Mouse (Mus musculus) mesoderm, embryonic 11.5 days (tissue): Measurements from ENCODE around the gene Gm11397.
"Not testable (repeated sequence)": the region's sequence is repeated elsewhere in the genome, so short reads cannot be mapped to it uniquely, and the experiment has no call there.

ENCODE experiments used
- DNase-seq: peaks from one replicate; pipeline ENCODE4 v3.0.0-alpha.2; 2012; ENCODE audit warnings: low read depth, low spot score

Gene Gm11397

DNA sequence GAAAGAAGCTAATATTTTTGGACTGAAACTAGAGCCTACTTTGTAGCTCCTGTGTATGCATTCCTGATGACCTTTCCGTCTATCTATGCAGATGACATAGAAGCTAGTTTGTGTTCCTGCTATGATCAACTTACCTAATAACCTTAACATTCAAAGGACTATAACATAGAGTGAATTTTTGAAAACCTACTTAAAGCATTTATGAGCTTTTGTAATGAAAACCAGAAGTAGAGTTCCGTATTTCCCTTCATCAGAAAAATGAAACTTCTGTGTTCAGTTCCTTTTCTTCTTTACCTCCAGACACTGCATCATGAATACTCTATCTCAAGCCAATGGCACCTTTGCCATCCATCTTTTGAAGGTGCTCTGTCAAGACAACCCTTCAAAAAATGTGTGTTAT lies at the start of gene Gm11397:
TSS of gene Gm11397 (plus strand) at position 301 of the 400 bp plus-strand sequence.
- not testable (repeated sequence) for DNase-seq

DNA sequence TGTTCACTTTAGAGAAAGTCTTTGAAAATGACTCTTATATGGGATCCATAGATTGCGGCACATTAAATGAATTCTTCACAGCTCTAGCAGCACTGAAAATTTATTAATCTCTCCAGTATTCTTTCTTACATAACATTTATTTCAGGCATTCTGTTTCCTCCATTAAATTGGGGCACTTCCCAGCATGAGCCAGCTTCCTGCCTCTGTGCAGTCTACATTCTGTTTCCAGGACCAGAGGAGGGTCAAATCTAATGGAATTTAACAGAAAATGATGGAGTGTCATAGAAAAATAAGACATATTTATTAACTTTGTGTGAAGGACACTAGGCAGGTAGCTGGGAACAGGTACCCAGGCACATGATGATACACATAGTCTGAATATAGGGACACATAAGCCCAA lies 38.9 kb upstream of the Gm11397 start:
- DNase-seq: not testable (repeated sequence)

GRCm38 (mm10) chr13:33432714-33433113 lies 37.2 kb downstream of the Gm11397 start:
- DNase-seq: not testable (repeated sequence)
